9 mouse cellular contexts compared by ENCODE assay signal in the genomic region with DNA sequence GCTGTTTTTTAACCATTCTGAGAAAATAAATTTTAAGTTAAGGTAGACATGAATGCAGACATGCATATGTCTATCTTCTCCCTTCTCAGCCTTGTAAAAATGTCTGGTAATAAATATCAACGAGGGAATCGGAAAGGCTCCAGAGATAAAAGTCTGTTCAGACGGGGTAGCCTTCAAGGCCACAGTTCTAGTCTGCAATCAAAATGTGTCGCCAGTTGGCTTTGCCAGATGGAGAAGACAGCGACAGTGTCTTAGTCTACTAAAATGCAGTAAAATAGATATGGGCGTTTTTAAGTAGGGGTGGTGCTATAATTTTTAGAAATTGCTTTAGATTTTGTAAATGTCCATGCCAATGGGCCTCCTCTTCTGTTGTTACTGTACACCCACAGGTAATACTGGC. TPM values are rescaled to one million over a fixed set of nuclear protein-coding genes. Genes with fewer than 3 reads are reported as not detected.
DNase-seq lines count a peak whose midpoint lies in the region; ATAC-seq and TF ChIP-seq lines count a peak whose summit lies in the region.
"Had no signal": no experiment of that assay in that cellular context is flagged by ENCODE, and none has a peak within 500 bp of the region (broad histone marks: within the 10 kb centered on the region; RNA-seq: fewer than 3 reads in every experiment).

No protein-coding gene starts in this region.

- no peaks in the 10 kb centered on the region for H3K27me3 ChIP-seq in liver, embryonic 11.5 days (replicated peaks; ENCODE audit: control insufficient read depth, insufficient read depth, low read length)
- H3K27me3 ChIP-seq in embryonic facial prominence, embryonic 14.5 days (replicated peaks; ENCODE audit: control insufficient read depth, insufficient read depth, low read length), result no peaks in the 10 kb centered on the region
- H3K27me3 ChIP-seq in intestine, postnatal 0 days (replicated peaks; ENCODE audit: control insufficient read depth, insufficient read depth, low read length), result no peaks in the 10 kb centered on the region
- no peaks in the 10 kb centered on the region for H3K27me3 ChIP-seq in neural tube, embryonic 14.5 days (ENCODE audit: control insufficient read depth, insufficient read depth, low read length)

- peaks cover 5% of the 10 kb centered on the region for H3K36me3 ChIP-seq in liver, embryonic 11.5 days (ENCODE audit: control insufficient read depth, insufficient read depth, low read length)
- peaks cover 14% of the 10 kb centered on the region; the same call in 1 of the 2 replicates for H3K36me3 ChIP-seq in embryonic facial prominence, embryonic 14.5 days (ENCODE audit: control insufficient read depth, insufficient read depth, low read length)
- peaks cover 10% of the 10 kb centered on the region for H3K36me3 ChIP-seq in intestine, postnatal 0 days (ENCODE audit: control insufficient read depth, insufficient read depth)
- H3K36me3 ChIP-seq in neural tube, embryonic 14.5 days (ENCODE audit: control insufficient read depth, insufficient read depth, low read length), result peaks cover 5% of the 10 kb centered on the region; the same call in 1 of the 2 replicates

- no peak for ATAC-seq in liver, embryonic 11.5 days (replicated peaks; ENCODE audit: low FRiP score)
- no peak for ATAC-seq in embryonic facial prominence, embryonic 14.5 days (ENCODE audit: low read depth)
- ATAC-seq in intestine, postnatal 0 days, result no peak
- ATAC-seq in neural tube, embryonic 14.5 days (ENCODE audit: low read depth), result no peak

- no peaks in the 10 kb centered on the region for H3K9me3 ChIP-seq in liver, embryonic 11.5 days (ENCODE audit: control insufficient read depth, low read length)
- H3K9me3 ChIP-seq in embryonic facial prominence, embryonic 14.5 days (ENCODE audit: control insufficient read depth, low read length), result no peaks in the 10 kb centered on the region
- H3K9me3 ChIP-seq in intestine, postnatal 0 days (ENCODE audit: control insufficient read depth), result no peaks in the 10 kb centered on the region
- H3K9me3 ChIP-seq in neural tube, embryonic 14.5 days (ENCODE audit: control insufficient read depth, low read length), result no peaks in the 10 kb centered on the region

- peak overlapping the region; percentile 89 for H3K4me3 ChIP-seq in liver, embryonic 11.5 days (ENCODE audit: low read depth, low read length)
- peak overlapping the region; percentile 86 for H3K4me3 ChIP-seq in embryonic facial prominence, embryonic 14.5 days (ENCODE audit: low read depth, low read length)
- peak overlapping the region; percentile 83 for H3K4me3 ChIP-seq in intestine, postnatal 0 days (ENCODE audit: low read depth, low read length)
- H3K4me3 ChIP-seq in neural tube, embryonic 14.5 days (ENCODE audit: low read depth, low read length), result peak overlapping the region; percentile 81

- no peak overlapping the region; the same call in 1 of the 2 replicates for H3K9ac ChIP-seq in liver, embryonic 11.5 days (ENCODE audit: low read depth, low read length)
- H3K9ac ChIP-seq in embryonic facial prominence, embryonic 14.5 days (ENCODE audit: low read depth, low read length), result peak overlapping the region; percentile 53
- no peak overlapping the region for H3K9ac ChIP-seq in intestine, postnatal 0 days (ENCODE audit: low read depth, low read length)
- no peak overlapping the region for H3K9ac ChIP-seq in neural tube, embryonic 14.5 days (replicated peaks; ENCODE audit: low read depth, low read length)

- H3K4me2 ChIP-seq in liver, embryonic 11.5 days, result peak overlapping the region; percentile 81
- peak overlapping the region; percentile 80 for H3K4me2 ChIP-seq in embryonic facial prominence, embryonic 14.5 days (ENCODE audit: low read depth, low read length)
- H3K4me2 ChIP-seq in intestine, postnatal 0 days (replicated peaks; ENCODE audit: low read depth), result peak overlapping the region; percentile 70
- peak overlapping the region; percentile 59 for H3K4me2 ChIP-seq in neural tube, embryonic 14.5 days (ENCODE audit: low read depth, low read length)

- TF ChIP-seq CTCF in intestine, postnatal 0 days (IDR thresholded peaks at IDR 0.05; ENCODE audit: low read depth), result no peak

- no peak overlapping the region; the same call in 1 of the 2 replicates for H3K27ac ChIP-seq in liver, embryonic 11.5 days (ENCODE audit: low read depth, low read length)
- no peak overlapping the region for H3K27ac ChIP-seq in embryonic facial prominence, embryonic 14.5 days (replicated peaks; ENCODE audit: low read depth, low read length)
- no peak overlapping the region for H3K27ac ChIP-seq in intestine, postnatal 0 days (ENCODE audit: low read depth, low read length)
- no peak overlapping the region for H3K27ac ChIP-seq in neural tube, embryonic 14.5 days (ENCODE audit: low read depth, low read length)

- WGBS in liver, embryonic 11.5 days, result 33% methylated on average over 6 of the region's 6 CpGs
- 49% methylated on average over 6 of the region's 6 CpGs for WGBS in embryonic facial prominence, embryonic 14.5 days
- WGBS in intestine, postnatal 0 days, result 20% methylated on average over 6 of the region's 6 CpGs
- WGBS in neural tube, embryonic 14.5 days, result 45% methylated on average over 6 of the region's 6 CpGs

- H3K4me1 ChIP-seq in liver, embryonic 11.5 days (replicated peaks; ENCODE audit: control insufficient read depth, insufficient read depth, low read length), result peaks cover 13% of the 10 kb centered on the region; the same call in 1 of the 2 replicates
- H3K4me1 ChIP-seq in embryonic facial prominence, embryonic 14.5 days (ENCODE audit: control insufficient read depth, insufficient read depth, low read length), result peaks cover 18% of the 10 kb centered on the region
- H3K4me1 ChIP-seq in intestine, postnatal 0 days (replicated peaks; ENCODE audit: control insufficient read depth, insufficient read depth, low read length), result peaks cover 4% of the 10 kb centered on the region; the same call in 1 of the 2 replicates
- H3K4me1 ChIP-seq in neural tube, embryonic 14.5 days (ENCODE audit: control insufficient read depth, insufficient read depth, low read length), result peaks cover 31% of the 10 kb centered on the region

- DNase-seq in liver, embryonic 11.5 days (ENCODE audit: low spot score), result no peak
- no peak for DNase-seq in liver
- DNase-seq in embryonic facial prominence, embryonic 14.5 days (ENCODE audit: low spot score), result no peak
- DNase-seq in cerebellum, postnatal 10 days, result no peak
- no peak for DNase-seq in embryo, embryonic 10 days (ENCODE audit: low spot score)
- no peak for DNase-seq in kidney, adult 18-20 months
- DNase-seq: kidney, postnatal 36 days had no signal

RNA-seq across cellular contexts. Expression of a gene that starts 1.9 kb away (rescaled TPM):
- 15.0 and 17.9 TPM in 2 replicates for polyA plus RNA-seq in liver, embryonic 11.5 days (2014; fragmentation: Nextera tagmentation; extraction: Ambion mirVana)
- polyA plus RNA-seq in embryonic facial prominence, embryonic 14.5 days (2014; fragmentation: Nextera tagmentation; extraction: Ambion mirVana), result 10.5 and 12.9 TPM in 2 replicates
- polyA plus RNA-seq in intestine, postnatal 0 days (2015; fragmentation: Nextera tagmentation; extraction: Ambion mirVana), result 8.9 and 9.7 TPM in 2 replicates
- polyA plus RNA-seq in neural tube, embryonic 14.5 days (2014; fragmentation: Nextera tagmentation; extraction: Ambion mirVana), result 19.4 and 23.9 TPM in 2 replicates

RNA-seq across cellular contexts. Expression of a gene that starts 2.2 kb away (rescaled TPM):
- 6.8 and 9.5 TPM in 2 replicates for polyA plus RNA-seq in liver, embryonic 11.5 days (2014; fragmentation: Nextera tagmentation; extraction: Ambion mirVana)
- polyA plus RNA-seq in embryonic facial prominence, embryonic 14.5 days (2014; fragmentation: Nextera tagmentation; extraction: Ambion mirVana), result 10.2 and 10.6 TPM in 2 replicates
- 21.0 and 22.8 TPM in 2 replicates for polyA plus RNA-seq in intestine, postnatal 0 days (2015; fragmentation: Nextera tagmentation; extraction: Ambion mirVana)
- polyA plus RNA-seq in neural tube, embryonic 14.5 days (2014; fragmentation: Nextera tagmentation; extraction: Ambion mirVana), result 9.9 and 12.0 TPM in 2 replicates

RNA-seq across cellular contexts. Expression of a gene that starts 23.1 kb away (rescaled TPM):
- polyA plus RNA-seq in liver, embryonic 11.5 days (2014; fragmentation: Nextera tagmentation; extraction: Ambion mirVana), result not detected in 2 replicates
- polyA plus RNA-seq in embryonic facial prominence, embryonic 14.5 days (2014; fragmentation: Nextera tagmentation; extraction: Ambion mirVana), result 0.18 and 1.4 TPM in 2 replicates
- not detected in 2 replicates for polyA plus RNA-seq in intestine, postnatal 0 days (2015; fragmentation: Nextera tagmentation; extraction: Ambion mirVana)
- 0.19 TPM in 1 of 2 replicates, not detected in the other for polyA plus RNA-seq in neural tube, embryonic 14.5 days (2014; fragmentation: Nextera tagmentation; extraction: Ambion mirVana)
